Mouse (Mus musculus) ovary, postnatal 36 days (tissue): ENCODE results near the gene Slc29a1.

ENCODE experiments used
- DNase-seq: peaks from one replicate; pipeline ENCODE4 v3.0.0; 2022; ENCODE audit warnings: low spot score, mixed read lengths

Gene Slc29a1

GRCm38 (mm10) chr17:45568990-45569389 lies 30.4 kb downstream of the Slc29a1 start:
- no peak for DNase-seq

DNA sequence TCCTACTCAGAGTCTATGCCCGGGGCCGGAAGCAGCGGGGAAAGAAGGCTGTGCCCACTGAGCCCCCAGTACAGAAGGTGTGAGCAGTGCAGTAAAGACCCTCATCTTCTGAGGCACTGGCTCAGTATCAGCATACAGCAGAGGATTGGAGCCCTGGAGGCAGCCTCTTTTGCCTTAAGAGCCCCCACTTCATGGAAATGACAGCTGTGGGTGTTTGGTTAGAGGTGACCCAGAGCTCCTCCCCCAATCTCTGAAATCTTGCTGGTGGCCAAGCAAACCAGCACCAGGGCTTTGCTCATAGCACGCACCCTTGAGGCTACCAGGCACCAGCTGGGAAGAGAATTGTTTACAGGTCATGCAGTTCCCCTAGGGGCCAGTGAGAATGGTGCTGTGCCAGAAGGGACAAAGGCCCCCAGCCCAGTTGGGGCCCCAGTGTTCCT lies 32.2 kb downstream of the Slc29a1 start:
- DNase-seq: no peak

DNA sequence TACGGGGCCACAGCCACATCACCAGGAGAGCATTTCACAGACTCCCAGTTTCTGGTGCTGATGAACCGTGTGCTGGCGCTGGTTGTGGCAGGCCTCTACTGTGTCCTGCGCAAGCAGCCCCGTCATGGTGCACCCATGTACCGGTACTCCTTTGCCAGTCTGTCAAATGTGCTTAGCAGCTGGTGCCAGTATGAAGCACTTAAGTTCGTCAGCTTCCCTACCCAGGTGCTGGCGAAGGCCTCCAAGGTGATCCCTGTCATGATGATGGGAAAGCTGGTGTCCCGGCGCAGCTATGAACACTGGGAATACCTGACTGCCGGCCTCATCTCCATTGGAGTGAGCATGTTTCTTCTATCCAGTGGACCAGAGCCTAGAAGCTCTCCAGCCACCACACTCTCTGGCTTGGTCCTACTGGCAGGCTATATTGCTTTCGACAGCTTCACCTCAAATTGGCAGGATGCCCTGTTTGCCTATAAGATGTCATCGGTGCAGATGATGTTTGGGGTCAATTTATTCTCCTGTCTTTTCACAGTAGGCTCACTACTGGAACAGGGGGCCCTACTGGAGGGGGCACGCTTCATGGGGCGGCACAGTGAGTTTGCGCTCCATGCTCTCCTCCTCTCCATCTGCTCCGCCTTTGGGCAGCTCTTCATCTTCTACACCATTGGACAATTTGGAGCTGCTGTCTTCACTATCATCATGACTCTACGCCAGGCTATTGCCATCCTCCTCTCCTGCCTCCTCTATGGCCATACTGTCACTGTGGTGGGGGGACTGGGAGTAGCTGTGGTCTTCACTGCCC lies 32.8 kb downstream of the Slc29a1 start:
- no peak for DNase-seq

DNA sequence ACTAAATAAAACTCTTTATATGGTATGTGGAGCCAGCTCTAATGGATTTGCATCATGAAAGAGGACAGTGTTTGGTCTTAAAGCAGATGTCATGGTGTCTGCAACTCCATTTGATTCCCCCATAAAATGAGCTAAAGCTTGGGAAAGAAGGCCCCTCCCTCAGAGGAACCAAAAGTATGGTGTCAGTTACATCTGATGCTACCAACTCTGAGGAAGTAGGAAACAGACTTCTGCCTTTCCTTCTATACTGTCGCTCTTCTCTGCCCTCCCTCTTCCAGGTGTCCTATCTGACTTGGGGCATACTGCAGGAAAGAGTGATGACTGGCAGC lies 33.4 kb downstream of the Slc29a1 start:
- no peak for DNase-seq

DNA sequence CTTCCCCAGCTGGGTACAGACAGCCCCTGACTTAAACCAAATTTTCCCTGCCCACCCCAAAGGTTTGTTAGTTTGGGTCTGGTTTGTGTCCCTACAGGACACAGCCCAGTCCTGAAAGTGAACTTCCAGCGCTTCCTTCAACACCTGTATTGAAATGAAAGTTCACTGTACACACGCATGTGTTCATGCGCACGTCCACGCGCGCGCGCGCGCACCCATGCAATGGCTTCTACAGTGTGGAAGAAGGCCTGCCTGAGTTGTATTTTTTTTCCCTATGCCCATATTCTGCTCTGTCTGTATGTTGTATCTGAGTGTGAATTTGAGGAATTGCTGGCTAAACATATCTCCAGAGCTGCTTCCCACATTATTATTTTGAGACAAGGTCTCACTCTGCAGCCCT lies 34.3 kb downstream of the Slc29a1 start:
- no peak for DNase-seq

GRCm38 (mm10) chr17:45564531-45565084 lies 34.8 kb downstream of the Slc29a1 start:
- DNase-seq: no peak

GRCm38 (mm10) chr17:45563655-45564530 lies 35.5 kb downstream of the Slc29a1 start, which contains the start of gene Slc35b2:
Gene Slc35b2, plus strand, starts transcription at chr17:45563874.
- peak; percentile 94 for DNase-seq

DNA sequence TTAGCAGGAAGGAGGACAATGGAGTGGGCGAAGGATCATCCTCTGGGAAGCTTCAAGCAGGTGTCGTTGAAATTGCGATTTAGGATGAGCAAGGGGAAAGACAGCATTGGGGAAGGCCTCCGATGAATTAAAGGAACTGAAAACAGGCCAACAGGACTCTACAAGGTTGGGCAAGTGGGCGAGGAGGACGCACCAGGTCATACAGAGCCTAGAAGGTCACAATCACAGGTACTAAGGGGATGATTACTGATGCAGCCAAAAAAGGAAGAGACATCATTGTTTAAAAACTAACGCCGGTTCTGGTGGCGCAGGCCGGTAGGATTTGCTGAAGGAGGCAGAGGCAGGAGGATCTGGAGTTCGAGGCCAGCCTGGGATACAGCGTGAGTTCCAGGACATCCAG lies 36.2 kb downstream of the Slc29a1 start:
- no peak for DNase-seq

DNA sequence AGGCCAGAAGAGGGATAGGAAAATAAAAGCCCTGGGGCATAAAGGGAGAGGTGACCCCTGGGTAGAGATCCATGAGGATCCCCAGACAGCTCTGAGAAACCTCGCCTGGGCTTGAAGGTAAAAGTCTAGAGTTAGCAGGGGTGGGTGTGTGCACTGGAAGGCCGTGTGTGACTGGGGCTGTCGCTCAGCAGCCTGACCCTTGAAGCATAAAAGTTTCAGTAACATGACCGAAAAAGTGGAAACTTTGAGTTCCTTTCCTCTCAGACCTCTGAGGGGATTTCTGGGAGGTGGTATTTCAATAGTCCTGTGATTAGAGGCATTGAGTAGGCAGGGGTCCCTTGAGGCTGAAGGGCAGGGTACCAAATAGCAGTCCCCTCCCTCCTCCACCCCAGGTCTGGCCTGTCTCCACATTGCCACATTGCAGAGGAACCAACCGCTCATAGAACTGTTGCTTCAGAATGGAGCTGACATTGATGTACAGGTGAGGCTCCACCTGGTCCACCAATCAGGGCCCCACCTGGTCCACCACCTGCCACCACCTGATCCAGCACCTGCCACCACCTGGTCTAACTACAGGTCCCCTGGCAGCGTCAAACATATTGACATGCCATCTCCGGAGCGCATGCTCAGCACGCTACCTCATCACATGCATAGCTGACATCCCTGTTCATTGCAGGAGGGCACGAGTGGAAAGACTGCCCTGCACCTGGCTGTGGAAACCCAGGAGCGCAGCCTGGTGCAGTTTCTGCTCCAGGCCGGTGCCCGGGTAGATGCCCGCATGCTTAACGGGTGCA lies 39.5 kb downstream of the Slc29a1 start:
- DNase-seq: no peak

DNA sequence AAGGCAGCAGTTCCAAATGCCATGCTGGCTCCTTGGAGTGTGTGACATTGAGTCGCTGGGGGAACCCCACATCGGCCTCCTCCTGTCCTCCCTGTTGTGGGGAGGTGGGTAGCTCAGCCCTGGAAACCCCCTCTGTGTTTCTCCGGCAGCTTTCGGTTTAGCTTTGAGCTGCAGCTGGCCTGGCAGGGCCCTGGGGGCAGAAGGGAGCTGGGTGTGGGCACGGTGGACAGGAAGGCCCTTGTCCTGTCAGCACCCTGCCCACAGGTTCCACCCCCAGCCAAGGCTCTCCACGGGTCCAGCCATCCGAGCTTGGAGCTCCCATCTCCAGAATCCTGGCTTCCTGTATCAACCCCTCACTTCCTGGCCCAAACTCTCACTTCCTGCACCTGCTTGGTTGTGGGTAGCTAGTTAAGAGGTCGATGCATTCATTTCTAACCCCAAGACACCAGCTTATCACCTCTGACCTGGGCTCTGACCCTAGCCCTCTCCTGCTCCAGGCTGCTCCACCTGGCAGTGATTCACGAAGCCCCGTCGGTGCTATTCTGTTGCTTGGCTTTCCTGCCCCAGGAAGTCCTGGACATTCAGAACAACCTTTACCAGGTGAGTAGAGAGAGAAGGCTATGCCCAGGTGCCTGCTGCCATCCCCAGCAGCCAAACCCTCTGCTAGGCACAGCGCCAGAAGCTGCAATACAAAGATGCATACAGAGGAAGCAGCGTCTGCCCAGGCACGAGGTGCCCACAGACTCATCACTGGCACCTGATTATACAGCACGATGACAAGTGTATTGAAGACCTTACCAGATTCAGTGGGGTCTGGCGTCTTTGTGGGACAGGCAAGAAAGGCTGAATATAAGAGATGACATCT lies 41.2 kb downstream of the Slc29a1 start:
- DNase-seq: no peak

- no peak for DNase-seq
Observed at GRCm38 (mm10) chr17:45557246-45557824, 42.1 kb downstream of the Slc29a1 start.

DNA sequence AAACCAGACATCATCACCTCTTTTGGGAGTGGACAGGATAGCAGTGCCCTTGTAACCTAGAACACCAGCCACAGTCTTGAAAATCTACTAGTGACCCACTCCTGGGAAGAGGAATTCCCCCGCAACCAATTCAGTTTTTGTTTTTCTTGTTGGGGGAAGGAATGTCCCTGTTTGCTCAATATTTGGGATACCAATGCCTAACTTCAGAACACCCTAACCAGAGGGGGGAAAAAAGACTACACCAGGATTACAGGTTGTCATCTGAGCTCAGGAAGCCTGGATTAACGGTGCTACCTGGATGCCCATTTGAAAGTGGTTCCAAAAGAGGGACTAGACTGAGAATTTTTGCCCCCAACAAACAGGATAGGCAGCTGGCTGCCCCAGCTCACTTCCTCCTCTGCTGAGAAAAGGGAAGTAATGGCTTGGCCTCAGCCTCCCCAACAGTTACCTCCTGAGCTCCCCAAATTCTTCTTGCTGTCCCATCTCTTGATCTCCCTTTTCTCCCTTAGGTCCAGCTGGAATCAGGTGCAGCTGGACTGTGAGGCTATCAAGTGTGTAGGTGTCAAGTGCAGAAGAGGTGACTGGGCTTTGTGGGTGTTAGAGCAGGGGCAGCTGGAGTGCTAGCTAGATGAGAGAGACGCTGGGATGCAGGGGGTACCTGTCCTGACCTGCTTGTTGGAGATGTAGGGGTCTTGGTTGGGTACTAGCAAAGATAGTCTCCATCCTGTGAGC lies 42.7 kb downstream of the Slc29a1 start:
- DNase-seq: no peak

- no peak for DNase-seq
Observed at GRCm38 (mm10) chr17:45556107-45556489, 43.3 kb downstream of the Slc29a1 start.

GRCm38 (mm10) chr17:45555452-45556106 lies 43.8 kb downstream of the Slc29a1 start, which contains the start of gene Nfkbie:
Gene Nfkbie, plus strand, starts transcription at chr17:45555703.
- peak; percentile 96 for DNase-seq

GRCm38 (mm10) chr17:45554420-45554819 lies 45.0 kb downstream of the Slc29a1 start:
- DNase-seq: no peak

GRCm38 (mm10) chr17:45553065-45553464 lies 46.3 kb downstream of the Slc29a1 start:
- no peak for DNase-seq

DNA sequence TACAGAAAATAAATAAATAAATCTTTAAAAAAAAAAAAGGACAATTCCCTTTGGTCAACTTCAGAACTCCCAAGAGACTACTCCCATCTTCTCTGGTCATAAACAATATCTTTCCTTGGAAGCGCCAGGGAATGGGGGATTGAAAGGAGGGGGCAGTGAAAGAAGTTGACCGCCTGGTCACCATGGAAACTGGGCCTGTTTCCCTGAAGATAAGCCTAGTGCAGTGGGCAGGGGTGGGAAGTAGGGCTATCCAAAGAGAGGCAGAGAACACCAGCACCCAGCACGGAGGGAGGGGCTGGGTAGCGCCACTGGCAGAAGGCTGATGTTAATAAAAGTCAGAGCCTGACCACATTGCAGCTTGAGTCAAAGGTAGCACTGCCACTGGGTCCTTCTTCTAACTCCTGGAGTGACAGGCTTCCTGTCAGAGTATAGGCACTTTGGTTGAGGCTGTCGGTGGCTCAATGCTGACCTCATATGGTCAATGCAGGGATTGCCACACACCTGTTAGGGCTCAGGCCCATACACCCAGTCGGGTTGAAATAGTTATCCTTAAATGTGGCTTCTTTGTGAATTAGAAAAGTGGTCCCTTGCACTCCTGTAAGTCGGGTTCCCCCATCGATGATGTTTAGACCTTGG lies 47.5 kb downstream of the Slc29a1 start:
- peak; percentile 71 for DNase-seq

DNA sequence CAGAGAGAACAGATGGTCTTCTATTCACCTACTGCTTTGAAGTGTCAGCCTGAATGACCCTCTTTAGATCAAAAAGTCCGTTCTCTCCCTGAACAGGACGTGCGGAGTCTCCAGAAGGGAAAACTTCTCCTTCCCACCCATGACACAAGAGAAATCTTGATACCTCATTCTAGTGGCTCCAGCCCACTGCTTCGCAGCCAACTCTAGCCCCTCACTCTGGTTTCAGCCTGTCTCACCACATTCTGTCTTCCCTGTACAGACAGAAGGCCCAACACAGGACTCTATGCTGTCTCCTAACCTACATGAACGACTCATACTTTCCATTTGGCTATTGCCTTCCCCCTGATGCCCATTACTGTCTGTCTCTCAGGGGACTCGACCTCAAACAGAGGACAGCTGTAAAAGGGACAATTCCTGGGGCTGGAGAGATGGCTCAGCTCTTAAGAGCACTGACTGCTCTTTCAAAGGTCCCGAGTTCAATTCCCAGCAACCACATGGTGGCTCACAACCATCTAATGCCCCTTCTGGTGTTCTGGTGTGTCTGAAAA lies 48.1 kb downstream of the Slc29a1 start:
- DNase-seq: no peak

DNA sequence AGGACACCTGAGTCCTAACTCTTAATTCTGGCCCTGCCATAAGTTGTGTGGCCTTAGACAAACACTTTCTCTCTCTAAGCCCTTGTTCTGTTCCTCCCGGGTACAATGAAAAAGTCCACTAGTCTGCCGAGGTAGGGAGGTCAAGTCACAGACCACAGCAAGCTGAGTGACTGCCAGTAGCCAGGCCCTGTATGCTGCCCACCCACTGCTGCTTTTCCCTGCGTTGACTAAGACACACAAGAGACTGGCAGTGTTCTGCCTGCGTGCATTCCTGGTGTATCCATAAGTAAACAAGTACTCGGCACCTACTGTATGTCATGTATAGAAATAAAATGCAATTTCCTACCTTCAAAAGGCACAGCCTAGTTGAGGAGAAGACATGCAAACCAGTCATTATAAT lies 49.2 kb downstream of the Slc29a1 start:
- no peak for DNase-seq
